Mouse (Mus musculus): ENCODE data around the gene BC025446. TPM values are rescaled to one million over a fixed set of nuclear protein-coding genes. Genes with fewer than 3 reads are reported as not detected.
"Not testable (repeated sequence)": the region's sequence is repeated elsewhere in the genome, so short reads cannot be mapped to it uniquely, and the experiment has no call there.

BC025446 gene
- polyA plus RNA-seq (2015; fragmentation: Nextera tagmentation; extraction: Ambion mirVana), result 15.5 and 15.8 TPM in 2 replicates

DNA sequence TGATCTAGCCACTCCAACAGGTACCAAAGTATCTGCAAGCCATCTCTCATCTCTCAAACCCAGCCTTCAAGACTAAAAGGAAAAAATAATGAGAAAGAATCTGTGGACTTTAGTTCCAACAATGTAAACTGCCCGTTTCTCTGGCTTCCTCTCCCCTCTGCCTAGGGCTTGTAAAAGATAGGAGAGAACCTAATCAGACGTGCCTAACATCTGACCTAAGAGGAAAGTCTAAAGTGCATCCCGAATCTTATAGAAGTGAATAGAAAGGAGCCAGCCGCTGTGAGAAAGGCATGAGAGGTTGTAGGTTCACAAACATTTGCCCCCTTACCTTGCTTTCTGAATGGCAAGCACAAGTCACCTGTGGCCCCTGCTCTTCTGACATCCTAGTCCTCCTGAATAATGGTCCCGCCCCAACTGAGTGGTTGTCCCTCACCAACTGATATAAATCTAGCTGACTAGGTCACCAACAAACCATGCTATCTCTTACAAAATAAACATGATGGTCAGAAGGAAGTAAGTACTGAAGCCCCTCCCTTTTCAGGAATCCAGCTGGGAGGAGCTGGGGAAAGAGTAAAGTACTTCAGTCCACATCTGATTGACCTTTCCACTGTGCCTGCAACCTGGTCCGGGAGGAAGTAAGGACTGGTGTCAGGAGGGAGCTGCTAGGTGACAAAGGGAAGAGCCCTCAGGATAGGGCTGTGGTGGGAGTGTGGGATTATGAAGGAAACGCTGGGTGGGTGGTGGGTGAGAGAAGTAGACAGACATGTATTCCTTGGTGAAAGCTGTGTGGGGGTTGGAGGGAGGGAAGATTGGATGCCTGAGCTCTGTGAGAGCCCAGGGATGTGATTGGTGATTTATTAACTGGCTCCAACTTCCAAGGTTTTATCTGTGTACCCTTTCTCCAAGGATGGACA is at the start of gene BC025446:
BC025446 (plus strand) TSS at position 599 of the 914 bp plus-strand sequence.
- ATAC-seq (replicated peaks; ENCODE audit: low FRiP score), result peak; percentile 74
- WGBS, result 52% methylated on average over 7 of the region's 7 CpGs
- Histone ChIP-seq H3K27me3 (no peaks in the 10 kb centered on the region), H3K9ac (no peak within 1 kb of the TSS), H3K27ac (peak within 1 kb of the TSS; percentile 59), H3K4me3 (replicated peaks) (0 out of 2 replicates have a peak within 1 kb of the TSS, but pooled peaks have one; percentile 1), H3K36me3 (no peaks in the 10 kb centered on the region), H3K4me1 (no peaks in the 10 kb centered on the region), H3K4me2 (peak within 1 kb of the TSS; percentile 14; the same call in 1 of the 2 replicates), H3K9me3 (replicated peaks) (0 out of 2 replicates have a peak, but pooled peaks cover 3% of the 10 kb centered on the region)

DNA sequence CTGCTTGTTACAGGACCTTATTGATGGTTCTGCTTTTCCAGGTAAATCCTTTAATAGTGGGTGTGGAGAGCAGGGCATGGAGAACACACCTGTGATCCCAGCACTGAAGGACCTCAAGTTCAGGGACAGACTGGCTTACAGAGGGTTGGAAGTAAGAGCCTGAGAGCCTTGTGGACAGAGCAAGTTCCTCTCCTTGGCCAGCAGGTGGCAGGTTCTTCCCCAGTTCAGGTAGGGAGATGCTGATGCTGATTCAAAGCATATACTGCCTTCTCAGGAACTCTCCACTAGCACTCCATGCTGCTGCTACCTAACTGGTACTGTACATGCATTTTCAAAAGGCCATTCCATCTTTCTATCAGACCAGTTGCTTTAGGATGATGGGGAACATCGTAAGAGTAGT is 40.7 kb upstream of the BC025446 start:
- ATAC-seq (replicated peaks; ENCODE audit: low FRiP score), result no peak
- Histone ChIP-seq H3K27me3 (no peaks in the 10 kb centered on the region), H3K9me3 (replicated peaks) (no peaks in the 10 kb centered on the region), H3K27ac (no peak overlapping the region), H3K4me2 (no peak overlapping the region), H3K4me3 (replicated peaks) (no peak overlapping the region), H3K36me3 (no peaks in the 10 kb centered on the region), H3K4me1 (no peaks in the 10 kb centered on the region), H3K9ac (no peak overlapping the region)
- 69% methylated on average over 1 of the region's 1 CpGs for WGBS

DNA sequence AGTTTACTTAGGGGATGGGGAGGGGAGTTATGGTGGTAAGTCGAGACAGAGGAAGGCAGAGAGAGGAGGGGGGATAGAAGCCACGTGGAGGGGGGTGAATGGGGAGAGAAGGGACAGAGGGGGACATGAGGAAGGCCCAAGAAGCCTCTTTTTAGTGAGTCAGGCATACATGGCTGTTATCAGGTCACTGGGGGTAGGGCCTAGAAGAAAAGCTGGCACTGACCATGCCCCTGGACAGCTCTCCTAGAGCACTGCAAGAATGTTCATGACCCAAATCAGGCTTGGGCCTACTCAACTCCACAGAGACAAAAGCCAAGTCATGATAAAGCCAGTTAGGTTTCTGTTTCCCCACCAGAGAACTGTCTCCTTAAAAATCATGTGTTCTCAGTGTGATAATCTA is 29.9 kb upstream of the BC025446 start:
- ATAC-seq (replicated peaks; ENCODE audit: low FRiP score), result no peak
- Histone ChIP-seq H3K4me3 (replicated peaks) (no peak overlapping the region), H3K4me1 (no peaks in the 10 kb centered on the region), H3K36me3 (no peaks in the 10 kb centered on the region), H3K27me3 (no peaks in the 10 kb centered on the region), H3K9me3 (replicated peaks) (no peaks in the 10 kb centered on the region), H3K27ac (no peak overlapping the region), H3K9ac (no peak overlapping the region), H3K4me2 (no peak overlapping the region)
- 25% methylated on average over 2 of the region's 2 CpGs for WGBS

DNA sequence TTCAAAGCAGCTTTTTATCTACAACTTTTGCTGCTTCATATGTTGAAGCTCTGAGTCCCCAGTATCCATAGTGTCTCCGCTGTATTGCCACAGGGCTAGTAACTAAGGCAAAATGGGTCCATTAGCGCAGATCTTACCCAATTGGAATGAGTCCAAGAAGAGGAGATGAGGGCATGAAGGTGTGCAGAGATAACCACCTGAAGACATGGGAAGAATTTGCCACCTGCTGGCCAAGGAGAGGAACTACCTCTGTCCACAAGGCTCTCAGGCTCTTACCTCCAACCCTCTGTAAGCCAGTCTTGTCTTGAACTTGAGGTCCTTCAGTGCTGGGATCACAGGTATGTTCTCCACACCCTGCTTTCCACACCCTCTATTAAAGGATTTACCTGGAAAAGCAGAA is 27.1 kb upstream of the BC025446 start:
- no peaks in the 10 kb centered on the region for H3K36me3 ChIP-seq
- H3K9ac ChIP-seq, result no peak overlapping the region
- no peak for ATAC-seq (replicated peaks; ENCODE audit: low FRiP score)
- WGBS, result 61% methylated on average over 2 of the region's 2 CpGs
- H3K4me1 ChIP-seq, result no peaks in the 10 kb centered on the region
- no peaks in the 10 kb centered on the region for H3K9me3 ChIP-seq (replicated peaks)
- no peak overlapping the region for H3K27ac ChIP-seq
- H3K4me3 ChIP-seq (replicated peaks), result no peak overlapping the region
- H3K27me3 ChIP-seq, result no peaks in the 10 kb centered on the region
- H3K4me2 ChIP-seq, result no peak overlapping the region

DNA sequence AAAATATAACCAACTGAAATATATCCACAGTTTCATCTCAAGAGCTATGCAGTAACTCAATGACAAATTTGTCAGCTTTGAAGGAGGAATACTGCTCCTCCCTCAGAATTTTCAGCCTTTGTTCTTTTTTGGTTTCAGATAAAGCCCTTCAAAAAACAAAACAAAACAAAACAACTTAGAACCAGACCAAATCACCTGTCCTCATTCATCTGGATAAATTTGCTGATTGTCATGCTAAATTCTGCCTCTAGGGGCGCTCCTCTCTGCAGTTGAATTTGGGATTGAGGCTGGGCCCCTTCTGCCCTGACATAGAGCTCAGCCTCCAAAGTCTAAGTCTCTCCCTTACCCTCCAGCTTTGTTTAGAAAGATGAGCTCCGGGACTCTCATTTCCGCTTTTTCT is 25.6 kb upstream of the BC025446 start:
- H3K4me3 ChIP-seq (replicated peaks); ATAC-seq (replicated peaks; ENCODE audit: low FRiP score); H3K4me2 ChIP-seq; H3K9me3 ChIP-seq (replicated peaks); H3K9ac ChIP-seq; H3K27ac ChIP-seq; H3K36me3 ChIP-seq; H3K27me3 ChIP-seq; H3K4me1 ChIP-seq: not testable (repeated sequence)
- WGBS, result 4% methylated on average over 1 of the region's 3 CpGs

DNA sequence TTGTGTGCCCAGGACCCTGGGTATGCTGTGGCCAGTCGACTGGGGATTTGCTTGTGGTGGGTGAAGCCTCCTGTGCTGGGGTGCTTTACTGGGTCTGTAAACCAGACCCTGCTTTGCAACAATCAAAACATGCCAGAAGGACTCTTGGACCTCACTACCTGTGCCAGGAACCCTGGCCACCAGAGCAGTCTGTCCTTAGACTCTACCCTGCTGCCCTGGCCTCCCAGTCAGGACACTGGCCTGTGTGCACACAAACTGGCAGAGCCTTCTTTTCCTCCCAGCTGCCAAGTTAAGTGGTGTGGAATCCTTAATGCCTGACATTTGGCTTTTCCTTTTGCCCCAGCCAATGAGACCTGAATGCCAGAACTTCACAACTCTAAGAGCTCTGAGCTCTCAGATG is 655 bp downstream of the BC025446 start:
- peak; percentile 52 for ATAC-seq (replicated peaks; ENCODE audit: low FRiP score)
- H3K4me3 ChIP-seq (replicated peaks), result no peak overlapping the region
- H3K27ac ChIP-seq, result peak overlapping the region; percentile 59
- 74% methylated on average over 1 of the region's 1 CpGs for WGBS
- H3K9ac ChIP-seq, result no peak overlapping the region
- H3K36me3 ChIP-seq, result no peaks in the 10 kb centered on the region
- H3K27me3 ChIP-seq, result no peaks in the 10 kb centered on the region
- no peaks in the 10 kb centered on the region for H3K4me1 ChIP-seq
- 0 out of 2 replicates have a peak, but pooled peaks cover 3% of the 10 kb centered on the region for H3K9me3 ChIP-seq (replicated peaks)
- 0 out of 2 replicates have a peak overlapping the region, but pooled peaks have one; percentile 14 for H3K4me2 ChIP-seq

DNA sequence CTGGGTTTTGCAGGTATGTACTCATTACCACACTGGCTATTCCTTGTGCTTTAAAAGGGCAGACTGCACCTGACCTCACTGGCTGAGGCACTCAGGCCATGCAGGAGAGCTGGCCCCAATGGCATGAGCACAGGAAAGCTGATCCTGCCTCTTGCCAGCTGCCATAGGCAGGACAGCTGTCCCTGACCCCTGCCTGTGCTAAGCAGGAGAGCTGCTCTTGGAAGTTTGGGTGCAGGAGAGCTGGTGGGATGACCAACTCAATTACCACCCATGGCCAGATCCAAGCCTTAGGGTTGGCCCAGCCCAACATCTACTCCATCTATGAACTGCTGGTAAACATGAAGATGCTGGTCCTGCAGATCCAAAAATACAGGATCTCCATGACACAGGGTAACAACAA is 5.8 kb downstream of the BC025446 start:
- Histone ChIP-seq H3K9ac (no peak overlapping the region), H3K4me3 (replicated peaks) (no peak overlapping the region), H3K27me3 (no peaks in the 10 kb centered on the region), H3K4me1 (no peaks in the 10 kb centered on the region), H3K27ac (no peak overlapping the region), H3K4me2 (no peak overlapping the region), H3K9me3 (replicated peaks) (no peaks in the 10 kb centered on the region), H3K36me3 (no peaks in the 10 kb centered on the region)
- no peak for ATAC-seq (replicated peaks; ENCODE audit: low FRiP score)

- H3K9me3 ChIP-seq (replicated peaks), result no peaks in the 10 kb centered on the region
- H3K36me3 ChIP-seq, result no peaks in the 10 kb centered on the region
- H3K27ac ChIP-seq, result peak overlapping the region; percentile 18; the same call in 1 of the 2 replicates
- H3K4me2 ChIP-seq, result no peak overlapping the region
- H3K27me3 ChIP-seq, result no peaks in the 10 kb centered on the region
- ATAC-seq (replicated peaks; ENCODE audit: low FRiP score), result peak; percentile 66; the same call in 1 of the 2 replicates
- no peak overlapping the region for H3K4me3 ChIP-seq (replicated peaks)
- H3K4me1 ChIP-seq, result no peaks in the 10 kb centered on the region
- WGBS, result 63% methylated on average over 3 of the region's 3 CpGs
- no peak overlapping the region for H3K9ac ChIP-seq
Observed at GRCm38 (mm10) chr15:75237736-75238288, 21.6 kb downstream of the BC025446 start.

DNA sequence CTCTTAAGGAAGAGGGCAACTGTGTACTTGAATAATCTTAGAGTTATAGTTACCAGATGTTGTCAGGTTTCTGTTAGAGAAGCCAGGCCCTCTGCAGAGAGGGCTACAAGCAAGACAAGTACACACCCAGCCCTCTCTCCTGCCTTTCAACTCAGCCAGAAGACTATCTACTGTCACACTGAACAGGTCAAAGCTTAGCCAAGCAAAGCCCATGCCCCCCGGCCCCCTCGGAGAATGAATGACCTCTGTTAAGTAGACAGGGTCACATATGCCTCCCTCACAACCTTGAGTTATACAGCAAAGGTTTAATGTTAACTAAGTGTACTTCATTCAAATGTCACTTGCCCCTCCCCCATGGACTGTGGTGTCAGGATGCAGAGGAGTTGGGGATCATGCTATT is 24.4 kb downstream of the BC025446 start:
- H3K4me3 ChIP-seq (replicated peaks), result no peak overlapping the region
- peak; percentile 58; the same call in 1 of the 2 replicates for ATAC-seq (replicated peaks; ENCODE audit: low FRiP score)
- peak overlapping the region; percentile 58 for H3K27ac ChIP-seq
- H3K9me3 ChIP-seq (replicated peaks), result no peaks in the 10 kb centered on the region
- no peaks in the 10 kb centered on the region for H3K27me3 ChIP-seq
- H3K4me1 ChIP-seq, result no peaks in the 10 kb centered on the region
- 17% methylated on average over 2 of the region's 2 CpGs for WGBS
- no peaks in the 10 kb centered on the region for H3K36me3 ChIP-seq
- H3K9ac ChIP-seq, result no peak overlapping the region
- H3K4me2 ChIP-seq, result no peak overlapping the region

GRCm38 (mm10) chr15:75242756-75243640 is 26.8 kb downstream of the BC025446 start:
- WGBS, result 80% methylated on average over 3 of the region's 3 CpGs
- no peak for ATAC-seq (replicated peaks; ENCODE audit: low FRiP score)
- Histone ChIP-seq H3K27me3 (no peaks in the 10 kb centered on the region), H3K4me2 (no peak overlapping the region), H3K9me3 (replicated peaks) (no peaks in the 10 kb centered on the region), H3K36me3 (no peaks in the 10 kb centered on the region), H3K4me3 (replicated peaks) (no peak overlapping the region), H3K9ac (no peak overlapping the region), H3K4me1 (no peaks in the 10 kb centered on the region), H3K27ac (no peak overlapping the region)

DNA sequence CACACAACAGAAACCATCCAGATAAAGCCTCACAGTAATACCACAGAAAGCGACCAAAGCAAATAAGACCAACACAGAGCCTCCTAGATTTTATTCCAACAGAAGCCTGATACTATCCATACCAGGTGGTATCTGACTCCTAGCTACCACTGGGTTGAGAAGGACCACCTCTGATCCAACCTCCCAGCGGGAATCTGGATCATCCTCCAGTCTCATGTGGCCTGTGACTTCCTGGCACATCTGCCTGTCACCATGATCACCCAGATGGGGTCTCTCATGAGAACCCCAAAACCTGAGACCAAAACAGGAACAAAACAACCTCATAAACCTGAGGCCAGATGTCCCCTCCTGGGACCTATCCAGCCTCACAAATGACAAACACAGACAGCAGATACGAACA is 38.5 kb downstream of the BC025446 start:
- ATAC-seq (replicated peaks; ENCODE audit: low FRiP score), result no peak

More for the DNA sequence above, 38.5 kb downstream of the BC025446 start:
- no peaks in the 10 kb centered on the region for H3K9me3 ChIP-seq (replicated peaks)
- H3K4me2 ChIP-seq, result no peak overlapping the region
- WGBS, result 86% methylated on average over 3 of the region's 3 CpGs
- H3K36me3 ChIP-seq, result no peaks in the 10 kb centered on the region
- no peaks in the 10 kb centered on the region for H3K4me1 ChIP-seq
- H3K27me3 ChIP-seq, result no peaks in the 10 kb centered on the region
- no peak overlapping the region for H3K9ac ChIP-seq
- no peak overlapping the region for H3K4me3 ChIP-seq (replicated peaks)
- no peak overlapping the region for H3K27ac ChIP-seq
